Mouse (Mus musculus) small intestine, adult 2 months (tissue): ENCODE results near the gene Mllt11.

Experiments
- CTCF ChIP-seq: fragments of 200-500 bp; IDR thresholded peaks from 2 replicates; pipeline ENCODE4 v1.5.1; 2012; ENCODE audit warnings: low read depth, mild to moderate bottlenecking, control low read depth, inconsistent platforms, low read length, moderate library complexity, mixed read lengths; ENCODE audit not compliant: insufficient replicate concordance, insufficient read length; ENCODE audit errors: extremely low read depth
- POLR2A ChIP-seq: fragments of 200-500 bp; IDR thresholded peaks from 2 replicates; pipeline ENCODE4 v1.6.1; 2012; ENCODE audit warnings: low read depth, mild to moderate bottlenecking, control low read depth, inconsistent platforms, low read length, moderate library complexity

DNA sequence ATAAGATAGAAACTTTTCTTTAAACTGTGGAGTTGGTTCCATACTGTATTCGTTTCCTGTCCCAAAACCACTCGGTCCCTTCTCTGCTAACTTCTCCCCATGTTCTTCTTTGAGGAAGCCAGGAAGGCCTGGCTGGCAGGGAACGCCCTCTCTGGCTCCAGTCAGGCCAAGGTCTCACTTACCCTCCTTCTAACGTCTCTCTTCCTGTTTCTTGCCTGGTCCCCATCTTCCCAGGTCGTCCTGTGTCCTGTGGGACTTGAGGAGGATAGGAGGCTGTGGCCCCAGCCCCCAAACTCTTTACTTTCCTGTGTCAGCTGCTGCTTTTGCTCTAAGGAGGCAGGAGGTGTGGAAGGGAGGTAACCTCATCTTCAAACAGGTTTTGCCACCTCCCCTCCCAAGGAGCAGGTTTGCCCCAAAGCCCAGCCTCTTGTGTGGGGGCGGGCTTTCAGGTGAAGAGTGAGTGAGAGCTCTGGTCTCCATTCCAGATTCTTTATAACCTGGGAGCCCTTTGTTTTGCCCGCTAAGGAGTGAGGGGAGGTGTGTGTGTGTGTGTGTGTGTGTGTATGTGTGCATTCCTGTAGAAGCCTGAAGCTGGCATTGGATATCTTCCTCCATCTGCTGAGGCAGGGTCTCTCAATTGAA is 18.9 kb upstream of the Mllt11 start, which contains the start of gene Bnipl:
- TF ChIP-seq CTCF (no peak), POLR2A (no peak)
